Mouse (Mus musculus) adrenal gland (tissue): ENCODE measurements around the gene Mid1.
"Not testable (repeated sequence)": the region's sequence is repeated elsewhere in the genome, so short reads cannot be mapped to it uniquely, and the experiment has no call there.

Experiments
- intact Hi-C: fragments of 180-260 bp; cut with DNase I; formaldehyde crosslinking; loops from one replicate; pipeline ENCODE4 v1.15.1; 2025

Gene Mid1

DNA sequence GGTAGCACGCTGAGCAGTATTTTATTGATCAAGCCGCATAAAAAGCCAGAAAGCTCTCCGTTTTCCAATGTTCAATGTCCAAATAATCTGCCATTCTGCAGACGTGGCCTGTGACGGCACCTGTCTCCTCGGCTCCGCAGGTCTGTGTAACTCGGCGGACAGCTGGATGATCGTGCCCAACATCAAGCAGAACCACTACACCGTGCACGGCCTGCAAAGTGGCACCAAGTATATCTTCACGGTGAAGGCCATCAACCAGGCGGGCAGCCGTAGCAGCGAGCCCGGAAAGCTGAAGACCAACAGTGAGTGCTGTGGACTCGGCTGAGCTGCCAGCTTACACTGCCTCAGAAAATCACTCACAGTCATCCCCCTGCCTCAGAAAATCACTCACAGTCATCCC lies 300.8 kb downstream of the Mid1 start:
- intact Hi-C loops, result not testable (repeated sequence)

DNA sequence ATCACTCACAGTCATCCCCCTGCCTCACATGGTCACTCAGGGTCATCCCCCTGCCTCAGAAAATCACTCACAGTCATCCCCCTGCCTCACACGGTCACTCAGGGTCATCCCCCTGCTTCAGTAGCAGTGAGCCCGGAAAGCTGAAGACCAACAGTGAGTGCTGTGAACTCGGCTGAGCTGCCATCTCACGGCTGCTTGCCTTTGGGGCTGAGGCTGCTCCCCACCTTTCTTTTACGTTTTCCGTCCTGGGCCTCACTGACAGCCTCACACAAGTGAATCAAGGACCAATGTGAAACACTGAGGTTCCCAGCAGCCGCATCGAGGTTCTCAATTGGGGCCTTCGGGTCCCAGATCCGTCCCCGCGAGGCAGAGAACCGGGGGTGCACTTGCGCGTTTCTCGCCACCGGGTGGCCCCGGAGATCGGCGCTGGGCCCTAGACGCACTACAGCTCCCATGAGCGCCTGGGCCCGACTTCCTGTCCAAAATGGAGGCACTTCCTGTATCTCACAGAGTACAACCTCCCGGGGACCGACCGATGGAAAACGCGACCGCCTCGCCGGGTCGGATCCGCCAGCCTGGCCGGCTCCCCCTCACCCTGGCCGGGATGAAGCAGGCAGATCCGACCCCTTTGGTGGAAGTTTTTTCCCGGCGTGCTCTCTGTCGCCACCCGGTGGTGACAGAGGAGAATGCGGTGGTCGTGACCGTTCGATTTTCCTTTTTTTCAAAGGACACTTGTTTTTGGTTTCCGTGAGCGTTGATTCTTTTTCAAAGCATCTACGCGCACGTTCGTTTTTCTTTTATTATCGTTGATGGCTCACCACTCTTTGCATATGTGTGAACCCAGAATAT lies 301.7 kb downstream of the Mid1 start:
- intact Hi-C loops, result not testable (repeated sequence)

- intact Hi-C loops, result not testable (repeated sequence)
Measured at GRCm38 (mm10) chrX:169987368-169987837, 302.4 kb downstream of the Mid1 start.

DNA sequence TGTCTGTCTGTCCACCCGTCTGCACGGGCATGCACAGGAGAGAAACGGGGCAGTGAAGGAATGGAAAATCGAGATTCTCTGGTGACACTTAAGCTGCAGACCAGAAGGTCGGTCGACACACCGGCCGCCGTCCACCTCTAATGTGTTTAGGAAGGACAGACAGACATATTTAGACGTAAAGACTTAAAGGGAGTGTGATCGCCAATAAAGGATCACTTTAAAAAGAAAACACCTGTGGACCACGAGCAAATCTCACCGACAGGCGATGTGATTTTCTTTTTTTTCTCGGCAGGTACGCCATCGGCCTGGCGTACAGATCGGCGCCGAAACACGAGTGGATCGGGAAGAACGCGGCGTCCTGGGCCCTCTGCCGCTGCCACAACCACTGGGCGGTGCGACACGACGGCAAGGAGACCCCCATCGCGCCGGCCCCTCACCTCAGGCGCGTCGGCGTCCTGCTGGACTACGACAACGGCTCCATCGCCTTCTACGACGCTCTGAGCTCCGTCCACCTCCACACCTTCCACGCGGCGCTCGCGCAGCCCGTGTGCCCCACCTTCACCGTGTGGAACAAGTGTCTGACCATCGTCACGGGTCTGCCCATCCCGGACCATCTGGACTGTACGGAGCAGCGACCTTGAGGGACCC lies 303.7 kb downstream of the Mid1 start:
- intact Hi-C loops, result not testable (repeated sequence)

- intact Hi-C loops, result not testable (repeated sequence)
Measured at GRCm38 (mm10) chrX:169989219-169989595, 304.2 kb downstream of the Mid1 start.

GRCm38 (mm10) chrX:169989691-169990631 lies 305.0 kb downstream of the Mid1 start:
- intact Hi-C loops, result not testable (repeated sequence)

DNA sequence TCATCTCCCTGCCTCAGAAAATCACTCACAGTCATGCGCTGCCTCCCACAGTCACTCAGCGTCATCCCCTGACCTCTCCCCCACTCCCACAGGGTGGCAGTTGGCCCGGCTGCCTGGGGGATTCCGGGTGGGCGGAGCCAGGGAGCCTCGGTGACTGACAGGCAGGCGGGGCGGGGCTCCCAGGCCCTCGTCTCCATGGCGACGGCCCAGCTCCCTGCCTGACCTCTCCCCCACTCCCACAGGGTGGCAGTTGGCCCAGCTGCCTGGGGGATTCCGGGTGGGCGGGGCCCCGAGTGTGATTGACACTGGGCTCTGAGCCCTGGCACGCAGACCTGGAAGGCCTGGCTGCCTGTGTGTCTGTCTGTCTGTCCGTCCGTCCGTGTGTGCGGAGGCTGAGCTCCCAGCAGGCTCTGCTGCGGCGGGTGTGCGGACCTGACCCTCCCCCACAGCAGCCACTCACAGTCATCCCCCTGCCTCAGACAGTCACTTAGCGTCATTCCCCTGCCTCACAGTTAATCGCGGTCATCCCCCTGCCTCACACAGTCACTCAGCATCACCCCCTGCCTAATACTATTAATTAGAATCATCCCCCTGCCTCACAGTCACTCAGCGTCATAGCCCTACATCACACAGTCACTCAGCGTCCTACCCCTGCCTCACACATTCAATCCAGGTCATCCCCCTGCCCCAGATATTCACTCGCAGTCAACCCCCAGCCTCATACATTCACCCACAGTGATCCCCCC lies 306.3 kb downstream of the Mid1 start:
- intact Hi-C loops, result not testable (repeated sequence)

DNA sequence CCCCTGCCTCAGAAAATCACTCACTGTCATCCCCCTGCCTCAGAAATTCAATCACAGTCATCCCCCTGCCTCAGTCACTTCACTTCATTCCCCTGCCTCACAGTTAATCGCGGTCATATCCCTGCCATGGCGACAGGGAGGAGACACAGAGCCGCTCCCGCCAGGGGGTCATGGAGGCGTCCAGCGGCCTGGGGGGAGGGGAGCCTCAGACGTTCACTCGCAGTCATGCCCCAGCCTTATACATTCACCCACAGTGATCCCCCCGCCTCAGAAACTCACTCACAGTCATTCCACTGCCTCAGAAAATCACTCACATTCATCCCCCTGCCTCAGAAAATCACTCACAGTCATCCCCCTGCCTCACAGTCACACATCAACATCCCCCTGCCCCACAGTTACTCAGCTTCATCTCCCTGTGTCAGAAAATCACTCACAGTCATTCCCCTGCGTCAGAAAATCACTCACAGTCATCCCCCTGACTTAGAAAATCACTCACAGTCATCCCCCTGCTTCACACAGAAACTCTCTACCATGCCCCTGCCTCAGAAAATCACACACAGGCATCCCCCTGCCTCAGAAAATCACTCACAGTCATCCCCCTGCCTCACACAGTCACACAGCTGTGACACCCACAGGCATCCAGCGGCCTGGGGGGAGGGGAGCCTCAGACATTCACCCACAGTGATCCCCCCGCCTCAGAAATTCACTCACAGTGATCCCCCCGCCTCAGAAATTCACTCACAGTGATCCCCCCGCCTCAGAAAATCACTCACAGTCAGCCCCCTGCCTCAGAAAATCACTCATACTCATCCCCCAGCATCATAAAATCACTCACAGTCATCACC lies 307.3 kb downstream of the Mid1 start:
- intact Hi-C loops, result not testable (repeated sequence)

- intact Hi-C loops, result not testable (repeated sequence)
Measured at GRCm38 (mm10) chrX:169992951-169993547, 308.1 kb downstream of the Mid1 start.

GRCm38 (mm10) chrX:169994011-169994865 lies 309.2 kb downstream of the Mid1 start:
- intact Hi-C loops, result loop anchor here (2.0 kb wide), 1 partner anchor 17 kb away; no protein-coding TSS in a partner anchor

GRCm38 (mm10) chrX:169994866-169995711 lies 310.1 kb downstream of the Mid1 start:
- intact Hi-C loops, result loop anchor here (2.0 kb wide), 1 partner anchor 16 kb away; no protein-coding TSS in a partner anchor

DNA sequence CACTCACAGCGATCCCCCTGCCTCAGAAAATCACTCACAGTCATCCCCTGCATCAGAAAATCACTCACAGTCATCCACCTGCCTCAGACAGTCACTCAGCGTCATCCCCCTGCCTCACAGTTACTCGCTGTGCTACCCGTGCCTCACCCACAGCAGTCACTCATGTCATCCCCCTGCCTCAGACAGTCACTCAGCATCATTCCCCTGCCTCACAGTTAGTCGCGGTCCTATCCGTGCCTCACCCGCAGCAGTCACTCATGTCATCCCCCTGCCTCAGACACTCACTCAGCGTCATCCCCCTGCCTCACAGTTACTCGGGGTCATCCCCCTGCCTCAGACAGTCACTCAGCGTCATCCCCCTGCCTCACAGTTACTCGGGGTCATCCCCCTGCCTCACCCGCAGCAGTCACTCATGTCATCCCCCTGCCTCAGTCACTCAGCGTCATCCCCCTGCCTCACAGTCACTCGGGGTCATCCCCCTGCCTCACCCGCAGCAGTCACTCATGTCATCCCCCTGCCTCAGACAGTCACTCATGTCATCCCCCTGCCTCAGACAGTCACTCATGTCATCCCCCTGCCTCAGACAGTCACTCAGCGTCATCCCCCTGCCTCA lies 311.0 kb downstream of the Mid1 start:
- intact Hi-C loops, result loop anchor here (2.0 kb wide), 1 partner anchor 15 kb away; no protein-coding TSS in a partner anchor

- intact Hi-C loops, result not testable (repeated sequence)
Measured at GRCm38 (mm10) chrX:169996926-169997325, 311.9 kb downstream of the Mid1 start.

GRCm38 (mm10) chrX:169997456-169997853 lies 312.5 kb downstream of the Mid1 start:
- intact Hi-C loops, result not testable (repeated sequence)

DNA sequence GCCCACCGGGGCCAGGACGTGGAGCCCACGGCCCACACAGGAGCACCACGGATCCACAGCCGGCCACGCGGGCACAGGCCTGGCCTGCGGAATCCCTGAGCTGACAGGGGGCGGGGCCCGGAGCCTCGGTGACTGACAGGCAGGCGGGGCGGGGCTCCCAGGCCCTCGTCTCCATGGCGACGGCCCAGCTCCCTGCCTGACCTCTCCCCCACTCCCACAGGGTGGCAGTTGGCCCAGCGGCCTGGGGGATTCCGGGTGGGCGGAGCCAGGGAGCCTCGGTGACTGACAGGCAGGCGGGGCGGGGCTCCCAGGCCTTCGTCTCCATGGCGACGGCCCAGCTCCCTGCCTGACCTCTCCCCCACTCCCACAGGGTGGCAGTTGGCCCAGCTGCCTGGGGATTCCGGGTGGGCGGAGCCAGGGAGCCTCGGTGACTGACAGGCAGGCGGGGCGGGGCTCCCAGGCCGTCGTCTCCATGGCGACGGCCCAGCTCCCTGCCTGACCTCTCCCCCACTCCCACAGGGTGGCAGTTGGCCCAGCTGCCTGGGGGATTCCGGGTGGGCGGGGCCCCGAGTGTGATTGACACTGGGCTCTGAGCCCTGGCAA lies 313.0 kb downstream of the Mid1 start:
- intact Hi-C loops, result not testable (repeated sequence)

GRCm38 (mm10) chrX:169998559-169999219 lies 313.7 kb downstream of the Mid1 start:
- intact Hi-C loops, result not testable (repeated sequence)
